Comparison of ENCODE assay signal across 9 mouse cellular contexts in the genomic region with DNA sequence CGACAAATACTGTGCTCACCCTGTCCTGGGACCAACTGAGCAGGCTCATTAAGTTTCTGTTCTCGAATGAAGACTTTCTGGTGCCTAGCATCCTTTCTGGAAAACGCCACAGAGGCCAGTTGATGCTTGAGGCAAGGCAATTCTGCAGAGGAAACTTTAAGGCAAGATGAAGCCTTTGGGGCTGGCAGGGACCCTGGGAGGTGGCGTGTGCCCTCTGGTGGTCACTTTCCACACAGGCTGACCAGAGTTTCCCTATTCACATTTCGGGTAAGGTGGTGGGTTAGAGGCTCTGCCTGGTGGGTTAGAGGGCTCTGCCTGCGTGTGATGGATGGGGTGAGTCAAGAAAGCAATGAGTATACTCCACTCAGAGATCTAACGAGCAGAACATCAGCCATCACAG. TPM values are rescaled to one million over a fixed set of nuclear protein-coding genes. Genes with fewer than 3 reads are reported as not detected.
A peak's percentile ranks its signal among the peaks of the same experiment; 100 is the strongest.
DNase-seq lines count a peak whose midpoint lies in the region; ATAC-seq and TF ChIP-seq lines count a peak whose summit lies in the region.
"Had no signal": no experiment of that assay in that cellular context is flagged by ENCODE, and none has a peak within 500 bp of the region (broad histone marks: within the 10 kb centered on the region; RNA-seq: fewer than 3 reads in every experiment).

No protein-coding gene starts in this region.

- peak; percentile 51 for DNase-seq in kidney, adult 9 months
- DNase-seq in brain, embryonic 14.5 days (ENCODE audit: low read depth) = peak; percentile 77
- DNase-seq in ovary, adult 18-20 months (ENCODE audit: low spot score) = no peak

- H3K9me3 ChIP-seq in kidney, embryonic 15.5 days (replicated peaks) = no peaks in the 10 kb centered on the region
- H3K9me3 ChIP-seq in E14TG2a.4 (ENCODE audit: low read length) = no peaks in the 10 kb centered on the region
- H3K9me3 ChIP-seq in limb, embryonic 13.5 days = no peaks in the 10 kb centered on the region
- H3K9me3 ChIP-seq: neural tube, embryonic 13.5 days had no signal

- TF ChIP-seq CTCF in E14TG2a.4 (conservative IDR thresholded peaks at IDR 0.05; ENCODE audit: low read length) = peak; percentile 61
- TF ChIP-seq CTCF in brain, embryonic 14.5 days (IDR thresholded peaks at IDR 0.05; ENCODE audit: borderline replicate concordance, extremely low read depth, insufficient read depth, insufficient read length) = peak; percentile 89

- H3K4me2 ChIP-seq in kidney, embryonic 15.5 days = no peak overlapping the region
- H3K4me2 ChIP-seq in limb, embryonic 13.5 days (replicated peaks) = no peak overlapping the region
- H3K4me2 ChIP-seq: neural tube, embryonic 13.5 days had no signal

- peaks cover 18% of the 10 kb centered on the region for H3K4me1 ChIP-seq in kidney, embryonic 15.5 days
- H3K4me1 ChIP-seq in E14TG2a.4 (replicated peaks; ENCODE audit: low read depth, low read length) = peaks cover 20% of the 10 kb centered on the region
- H3K4me1 ChIP-seq in limb, embryonic 13.5 days = peaks cover 9% of the 10 kb centered on the region

- no peak for ATAC-seq in kidney, embryonic 15.5 days (replicated peaks; ENCODE audit: low FRiP score)
- peak; percentile 65 for ATAC-seq in granulocyte monocyte progenitor cell, adult 5-6 weeks (replicated peaks; ENCODE audit: poor library complexity, severe bottlenecking)
- ATAC-seq in limb, embryonic 13.5 days (ENCODE audit: low FRiP score, low read depth) = no peak; the same call in 1 of the 2 replicates
- ATAC-seq in neutrophil, adult 5-6 weeks (ENCODE audit: extremely low read depth, insufficient number of reproducible peaks, low FRiP score, poor library complexity, severe bottlenecking) = peak; percentile 66

- no peak overlapping the region for H3K27ac ChIP-seq in kidney, embryonic 15.5 days
- H3K27ac ChIP-seq in limb, embryonic 13.5 days = no peak overlapping the region
- H3K27ac ChIP-seq: neural tube, embryonic 13.5 days had no signal

- H3K4me3 ChIP-seq in kidney, embryonic 15.5 days (replicated peaks) = no peak overlapping the region
- no peak overlapping the region for H3K4me3 ChIP-seq in E14TG2a.4 (replicated peaks; ENCODE audit: low read length)
- H3K4me3 ChIP-seq in limb, embryonic 13.5 days = no peak overlapping the region
- H3K4me3 ChIP-seq: neural tube, embryonic 13.5 days had no signal

- H3K27me3 ChIP-seq in kidney, embryonic 15.5 days = no peaks in the 10 kb centered on the region
- H3K27me3 ChIP-seq in E14TG2a.4 (ENCODE audit: insufficient read depth, low read length) = peaks cover 36% of the 10 kb centered on the region
- H3K27me3 ChIP-seq in limb, embryonic 13.5 days = 0 out of 2 replicates have a peak, but pooled peaks cover 2% of the 10 kb centered on the region
- H3K27me3 ChIP-seq: neural tube, embryonic 13.5 days had no signal

- no peak overlapping the region for H3K9ac ChIP-seq in kidney, embryonic 15.5 days
- H3K9ac ChIP-seq in limb, embryonic 13.5 days = 0 out of 2 replicates have a peak overlapping the region, but pooled peaks have one; percentile 13
- H3K9ac ChIP-seq: neural tube, embryonic 13.5 days had no signal

- TF ChIP-seq POLR2A in brain, embryonic 14.5 days (IDR thresholded peaks at IDR 0.05; ENCODE audit: borderline replicate concordance, extremely low read depth, insufficient read depth, insufficient read length, poor library complexity, severe bottlenecking) = no peak

- no peaks in the 10 kb centered on the region for H3K36me3 ChIP-seq in kidney, embryonic 15.5 days
- H3K36me3 ChIP-seq in E14TG2a.4 (ENCODE audit: insufficient read depth, low read length) = no peaks in the 10 kb centered on the region
- no peaks in the 10 kb centered on the region for H3K36me3 ChIP-seq in limb, embryonic 13.5 days
- H3K36me3 ChIP-seq: neural tube, embryonic 13.5 days had no signal

- WGBS in kidney, embryonic 15.5 days = 17% methylated on average over 7 of the region's 7 CpGs
- WGBS in limb, embryonic 13.5 days = 17% methylated on average over 7 of the region's 7 CpGs

RNA-seq across cellular contexts. Expression of a gene that starts 28.7 kb away (rescaled TPM):
- polyA plus RNA-seq in kidney, embryonic 15.5 days (2015; fragmentation: Nextera tagmentation; extraction: Ambion mirVana) = 136 and 154 TPM in 2 replicates
- 80.2 and 81.0 TPM in 2 replicates for polyA plus RNA-seq in brain, embryonic 14.5 days (2012; rRNA removed)
- total RNA-seq in granulocyte monocyte progenitor cell, adult 5-6 weeks (2014; fragmentation: Nextera tagmentation) = 1.9 and 8.5 TPM in 2 replicates
- 0.36 and 0.56 TPM in 2 replicates for total RNA-seq in granulocyte monocyte progenitor cell, adult 5-6 weeks (2017)
- 134 and 146 TPM in 2 replicates for polyA plus RNA-seq in limb, embryonic 13.5 days (2015; fragmentation: Nextera tagmentation; extraction: Ambion mirVana)
- total RNA-seq in neutrophil, adult 5-6 weeks (2017) = 142 and 166 TPM in 2 replicates

Comparison
In these comparisons a context has a peak if more than half of its experiments do, and no peak if none do; other contexts are left out.
1. ATAC-seq: peak in granulocyte monocyte progenitor cell, adult 5-6 weeks (single experiment) and neutrophil, adult 5-6 weeks (single experiment); none in kidney, embryonic 15.5 days (single experiment) and limb, embryonic 13.5 days (single experiment).